Mouse (Mus musculus): ENCODE measurements at regions not wholly inside any gene's neighbourhood (a gene's known extent, or its start where the extent isn't known, plus 50 kb on each side); places are given as distances from the start of the nearest gene placed in this dataset.

GRCm38 (mm10) chr6:73401059-73401458 lies 68.4 kb downstream of the 4931417E11Rik start:
- no peak for DNase-seq (ENCODE audit: extremely low spot score in 1 of 2, low spot score in 1 of 2)

- DNase-seq (ENCODE audit: extremely low spot score in 1 of 2, low spot score in 1 of 2) = peak in 1 of 2 experiments; percentile 59
Observed at GRCm38 (mm10) chr6:73389301-73389700, 80.2 kb downstream of the 4931417E11Rik start.

DNA sequence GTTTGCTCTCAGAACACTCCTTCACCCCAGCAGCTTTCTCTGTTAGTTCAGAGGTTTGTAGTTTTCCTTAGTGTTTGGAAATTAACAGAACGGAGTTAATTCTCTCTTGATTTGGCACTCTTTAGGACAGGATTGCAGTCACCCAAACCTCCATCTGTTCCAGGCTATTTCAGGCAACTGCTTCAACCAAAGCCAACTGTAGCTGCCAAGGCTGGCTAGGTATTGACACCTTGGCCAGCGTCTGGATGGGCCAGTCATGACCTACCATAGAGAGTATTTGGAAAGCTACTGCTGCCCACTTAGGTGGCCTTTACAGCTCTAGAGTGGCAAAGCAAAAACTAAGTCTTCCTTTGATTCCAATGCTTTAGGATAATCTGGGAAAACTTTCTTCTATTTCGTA lies 83.2 kb downstream of the 4931417E11Rik start:
- DNase-seq (ENCODE audit: extremely low spot score in 1 of 2, low spot score in 1 of 2) = no peak

DNA sequence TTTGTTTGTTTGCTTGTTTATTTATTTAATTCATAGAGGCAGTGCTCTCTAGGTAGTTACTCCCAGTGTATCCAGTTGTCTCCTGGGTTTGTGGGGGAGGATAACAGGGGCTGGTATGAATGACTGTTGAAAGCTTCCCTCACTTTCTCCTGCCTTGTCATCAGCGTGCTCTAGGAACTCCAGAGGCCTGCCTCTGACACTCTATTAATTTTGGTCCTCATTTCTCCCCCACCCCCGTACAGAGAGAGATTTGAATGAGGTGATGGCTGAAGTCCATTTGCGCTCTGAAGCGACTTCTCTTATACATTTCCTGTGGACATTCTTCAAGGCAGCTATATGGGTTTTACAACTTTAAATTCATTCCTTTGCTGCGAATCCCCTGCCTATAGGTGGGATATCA lies 89.6 kb downstream of the 4931417E11Rik start:
- DNase-seq (ENCODE audit: extremely low spot score in 1 of 2, low spot score in 1 of 2) = no peak

DNA sequence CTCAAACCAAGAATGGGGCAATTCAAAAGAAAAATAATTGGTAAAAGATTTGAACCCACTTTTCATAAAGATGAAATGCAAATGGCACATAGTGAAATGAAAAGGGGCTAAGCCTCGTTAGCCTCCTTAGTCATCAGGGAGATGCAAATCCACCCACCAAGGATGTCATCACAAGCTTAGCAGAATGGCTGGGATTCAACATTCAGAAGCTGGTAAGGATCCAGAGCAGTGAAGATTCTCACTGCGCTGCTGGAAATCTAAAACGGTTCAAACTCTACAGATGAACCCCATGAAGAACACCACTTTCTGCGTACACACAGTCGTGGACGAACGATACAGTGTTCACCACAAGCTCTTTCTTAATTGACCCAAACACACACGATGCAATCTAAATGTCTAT lies 91.6 kb downstream of the 4931417E11Rik start:
- DNase-seq (ENCODE audit: extremely low spot score in 1 of 2, low spot score in 1 of 2) = peak in 1 of 2 experiments; percentile 68

DNA sequence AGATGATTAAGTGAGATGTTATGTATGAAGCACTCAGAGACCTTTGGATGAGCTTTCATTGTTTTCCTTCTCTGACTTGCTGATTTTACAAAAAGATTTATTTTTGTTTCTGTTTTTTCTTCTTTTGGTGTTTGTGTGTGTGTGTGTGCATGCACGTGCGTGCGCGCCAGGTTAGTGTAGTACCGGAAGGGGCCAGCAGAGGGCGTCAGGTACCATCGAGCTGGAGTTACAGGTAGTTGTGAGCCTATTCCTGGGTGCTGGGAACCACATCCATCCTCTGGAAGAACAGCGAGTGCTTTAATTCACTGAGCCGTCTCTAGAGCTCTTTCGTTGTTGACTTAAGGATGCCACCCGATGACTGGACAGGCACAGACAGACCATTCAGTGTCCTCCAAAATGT lies 93.2 kb downstream of the 4931417E11Rik start:
- DNase-seq (ENCODE audit: extremely low spot score in 1 of 2, low spot score in 1 of 2) = no peak

GRCm38 (mm10) chr6:73372901-73373300 lies 96.6 kb downstream of the 4931417E11Rik start:
- DNase-seq (ENCODE audit: extremely low spot score in 1 of 2, low spot score in 1 of 2) = peak in 1 of 2 experiments; percentile 8

DNA sequence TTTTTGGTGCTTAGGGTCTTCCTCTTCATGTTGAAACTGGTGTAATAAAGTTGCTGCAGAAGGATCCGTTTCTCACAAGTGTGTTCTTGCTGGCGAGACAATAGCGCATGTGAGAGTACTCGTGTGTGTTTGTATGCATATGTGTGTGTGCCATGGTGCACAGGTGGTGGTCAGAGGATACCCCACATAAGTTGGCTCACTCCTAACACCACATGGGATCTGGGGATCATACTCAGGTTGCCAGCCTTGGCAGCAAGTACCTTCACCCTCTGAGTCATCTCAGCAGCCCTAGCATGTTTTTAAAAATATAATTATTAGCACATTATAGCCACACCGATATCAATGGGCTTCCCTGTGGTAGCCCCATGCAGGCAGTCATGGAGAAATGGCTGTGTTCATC lies 97.6 kb downstream of the 4931417E11Rik start:
- no peak for DNase-seq (ENCODE audit: extremely low spot score in 1 of 2, low spot score in 1 of 2)

DNA sequence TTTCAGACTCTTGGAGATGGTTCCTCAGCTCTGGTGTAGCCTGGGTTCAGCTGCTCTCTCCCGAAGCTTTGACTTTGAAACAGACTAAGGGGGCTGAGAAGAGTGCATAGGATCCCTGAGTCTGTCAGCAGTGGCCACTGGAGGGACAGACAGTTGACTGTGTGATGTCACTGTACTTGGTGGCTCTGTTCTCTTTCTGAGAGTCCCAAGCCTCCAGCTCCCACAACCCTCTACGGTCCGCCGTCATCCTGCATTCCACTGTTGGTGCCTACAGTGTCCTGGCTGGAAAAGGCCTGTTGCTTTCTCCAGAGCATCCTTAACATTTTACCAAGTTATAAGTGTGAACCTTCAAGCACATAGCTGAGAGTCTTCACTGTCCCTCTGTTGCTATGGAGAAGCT lies 98.6 kb downstream of the 4931417E11Rik start:
- no peak for DNase-seq (ENCODE audit: extremely low spot score in 1 of 2, low spot score in 1 of 2)

GRCm38 (mm10) chr6:73368836-73369141 lies 100.7 kb downstream of the 4931417E11Rik start:
- DNase-seq (ENCODE audit: extremely low spot score in 1 of 2, low spot score in 1 of 2) = peak in 1 of 2 experiments; percentile 27

- DNase-seq (ENCODE audit: extremely low spot score in 1 of 2, low spot score in 1 of 2) = no peak
Observed at GRCm38 (mm10) chr6:73368047-73368835, 101.2 kb downstream of the 4931417E11Rik start.

- peak; percentile 66 to 92 for DNase-seq (ENCODE audit: extremely low spot score in 1 of 2, low spot score in 1 of 2)
Observed at GRCm38 (mm10) chr6:73367616-73368015, 101.9 kb downstream of the 4931417E11Rik start.

- DNase-seq (ENCODE audit: extremely low spot score in 1 of 2, low spot score in 1 of 2) = no peak
Observed at GRCm38 (mm10) chr6:73366626-73367025, 102.8 kb downstream of the 4931417E11Rik start.

- no peak for DNase-seq (ENCODE audit: extremely low spot score in 1 of 2, low spot score in 1 of 2)
Observed at GRCm38 (mm10) chr6:73365306-73365705, 104.2 kb downstream of the 4931417E11Rik start.

GRCm38 (mm10) chr6:73334995-73335394 lies 86.8 kb downstream of the Suclg1 start:
- peak; percentile 5 to 30 for DNase-seq (ENCODE audit: extremely low spot score in 1 of 2, low spot score in 1 of 2)

DNA sequence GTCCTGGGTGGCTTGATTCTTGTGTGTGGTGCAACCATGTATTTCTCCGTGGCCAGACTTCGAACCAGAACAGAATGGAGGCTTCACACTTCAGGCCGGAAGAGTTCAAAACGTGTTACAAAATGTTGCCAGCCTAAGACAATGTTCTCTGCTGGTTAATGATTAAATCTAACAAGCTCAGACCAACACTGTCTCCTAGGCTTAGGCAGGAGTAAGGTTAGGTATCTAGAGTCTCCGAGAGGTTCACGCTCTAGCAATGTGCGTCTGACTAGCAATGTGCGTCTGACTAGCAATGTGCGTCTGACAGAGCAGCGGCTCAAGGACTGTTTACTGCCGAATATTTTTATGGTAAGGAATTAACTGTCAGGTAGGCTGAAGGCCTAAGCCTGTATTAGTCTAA lies 81.5 kb downstream of the Suclg1 start:
- DNase-seq (ENCODE audit: extremely low spot score in 1 of 2, low spot score in 1 of 2) = no peak

All from frontal cortex, adult 2 months (tissue).